Mouse (Mus musculus): ENCODE results near the gene Gm21149.

DNA sequence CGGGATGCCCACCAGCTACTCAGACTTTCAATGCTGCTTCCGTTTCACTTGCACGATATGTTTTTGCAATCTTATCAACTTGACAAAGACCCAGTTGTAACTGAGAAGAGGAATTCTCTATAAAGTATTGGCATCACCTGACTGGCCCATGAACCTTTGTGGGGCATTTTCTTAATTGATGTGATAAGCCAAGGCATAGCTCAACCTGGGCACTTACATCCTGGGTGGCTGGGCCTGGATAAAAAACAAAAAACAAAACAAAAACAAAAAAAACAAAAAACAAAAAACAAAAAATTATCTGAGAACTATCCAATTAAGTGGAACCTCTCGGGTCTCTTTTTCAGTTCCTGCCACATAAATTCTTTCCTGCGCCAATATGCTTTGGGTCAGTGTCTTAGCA is 12.4 kb upstream of the Gm21149 start:
- TF ChIP-seq CTCF (IDR thresholded peaks at IDR 0.05), result no peak
- no peak for TF ChIP-seq EP300 (IDR thresholded peaks at IDR 0.05; ENCODE audit: insufficient read depth, low read depth, low read length)

Data from heart, adult 2 months (tissue).